Mouse (Mus musculus): ENCODE data around the gene R3hdml.

- TF ChIP-seq CTCF (IDR thresholded peaks at IDR 0.05; ENCODE audit: control insufficient read depth, insufficient read depth, low read length) (no peak), POLR2A (IDR thresholded peaks at IDR 0.05; ENCODE audit: borderline replicate concordance, control insufficient read depth, low read depth, low read length) (no peak)
Observed at GRCm38 (mm10) chr2:163502219-163502618, 10.1 kb downstream of the R3hdml start.
